Mouse (Mus musculus) retina, adult 2 months (tissue): Measurements from ENCODE around the gene Perp.

Experiments
- DNase-seq: peaks from one replicate; pipeline ENCODE4 v3.0.0-alpha.2; 2012; ENCODE audit warnings: low read depth, low spot score

Gene Perp

DNA sequence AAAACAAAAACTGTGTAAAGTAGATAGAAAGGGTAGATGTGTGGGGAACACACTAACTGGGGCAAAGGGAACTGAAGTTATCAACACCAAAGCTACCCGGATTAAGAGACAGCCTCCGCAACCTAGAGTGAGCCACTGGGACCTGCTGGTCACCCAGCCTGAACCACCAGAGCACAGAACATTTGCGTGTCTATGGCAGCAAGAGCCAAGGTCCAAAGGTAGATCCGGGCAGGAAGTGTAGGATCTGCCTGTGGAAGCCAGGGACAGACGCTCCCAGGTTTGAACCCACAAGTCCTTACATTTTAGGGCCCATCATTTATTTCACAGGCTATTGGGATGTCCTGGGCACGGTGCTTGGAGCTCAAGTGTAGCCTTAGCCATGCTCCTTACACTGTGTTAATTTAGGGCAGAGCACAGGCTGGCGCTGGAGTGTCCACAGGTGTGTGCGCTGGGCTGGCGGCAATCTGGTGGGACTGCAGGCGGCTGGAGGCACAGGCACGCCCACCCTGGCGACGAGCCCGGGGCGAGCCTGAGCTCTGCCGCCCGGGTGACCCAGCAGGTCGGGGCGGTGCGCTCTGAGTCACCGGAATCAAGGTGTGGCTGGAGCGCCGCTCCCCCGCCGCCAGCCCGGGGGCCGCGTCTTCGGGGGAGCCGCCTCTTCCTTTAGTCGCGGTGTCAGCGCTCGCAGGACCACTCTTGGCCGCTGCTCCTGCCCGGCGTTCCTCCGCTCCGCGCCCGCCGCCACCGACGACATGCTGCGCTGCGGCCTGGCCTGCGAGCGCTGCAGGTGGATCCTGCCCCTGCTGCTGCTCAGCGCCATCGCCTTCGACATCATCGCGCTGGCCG lies at the start of gene Perp:
TSS of gene Perp (plus strand) at position 580 of the 846 bp plus-strand sequence.
- no peak for DNase-seq

- DNase-seq, result no peak
Measured at GRCm38 (mm10) chr10:18811751-18812150, 33.1 kb upstream of the Perp start.

DNA sequence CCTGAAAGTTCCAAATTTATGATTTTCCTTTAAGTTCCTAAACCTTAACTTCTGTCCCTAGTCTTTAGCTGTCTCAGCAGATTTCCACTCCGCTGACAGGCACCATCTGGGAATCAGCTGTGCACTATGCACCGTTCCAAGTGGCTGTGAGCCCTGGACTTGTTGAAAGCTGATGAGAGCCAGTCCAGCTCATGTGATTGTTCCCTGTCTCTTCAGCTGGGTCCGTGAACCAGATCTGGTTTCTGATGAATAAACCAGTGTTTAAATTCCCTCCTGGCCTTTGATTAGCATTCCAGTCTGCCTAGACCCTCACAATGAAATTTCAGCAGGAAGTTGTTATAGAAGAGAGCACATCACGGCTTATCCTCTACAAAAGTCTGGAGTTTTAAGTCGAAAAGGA lies 28.3 kb upstream of the Perp start:
- no peak for DNase-seq

GRCm38 (mm10) chr10:18825143-18825542 lies 19.7 kb upstream of the Perp start:
- DNase-seq, result no peak

DNA sequence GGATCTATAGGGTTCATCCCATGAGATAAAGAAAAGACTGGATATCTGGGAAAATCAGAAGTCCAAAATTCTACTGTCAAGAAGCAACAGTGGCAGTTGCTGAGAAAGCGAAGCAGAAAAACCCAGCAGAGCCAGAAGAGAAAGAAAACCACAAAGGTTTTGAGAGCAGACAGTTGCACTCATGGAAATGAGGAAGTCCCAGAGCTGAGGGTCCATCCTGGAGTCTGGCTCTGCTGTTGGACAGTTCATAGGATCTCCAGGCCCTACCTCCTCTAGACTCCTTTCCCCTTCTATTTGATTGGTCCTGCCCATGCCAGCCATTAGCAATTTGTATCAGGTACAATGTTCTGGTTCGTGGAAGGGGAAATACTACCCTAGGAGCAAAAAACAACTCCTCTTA lies 18.7 kb upstream of the Perp start:
- no peak for DNase-seq

- no peak for DNase-seq
Measured at GRCm38 (mm10) chr10:18827936-18828335, 16.9 kb upstream of the Perp start.

- DNase-seq, result no peak
Measured at GRCm38 (mm10) chr10:18830359-18830758, 14.5 kb upstream of the Perp start.

DNA sequence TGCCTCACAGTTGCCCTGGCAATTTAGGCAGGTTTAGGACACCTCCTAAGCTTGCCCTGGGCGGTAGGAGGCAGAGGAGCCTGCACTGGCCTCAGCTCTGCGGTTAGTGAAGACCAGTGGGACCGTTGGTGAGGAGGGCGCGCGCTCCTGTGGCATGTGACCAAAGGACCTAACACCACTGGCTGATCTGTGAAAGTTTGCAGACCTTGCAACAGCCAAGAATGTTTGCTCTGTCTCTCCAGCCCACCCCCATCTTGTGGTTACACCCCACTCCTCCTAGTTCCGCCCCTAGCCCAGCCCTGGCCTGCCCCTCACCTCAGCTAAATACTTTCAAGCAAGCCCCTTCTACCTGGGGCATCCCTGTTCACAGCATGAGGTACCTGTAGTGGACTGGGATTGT lies 13.0 kb upstream of the Perp start:
- DNase-seq, result no peak

GRCm38 (mm10) chr10:18834389-18834788 lies 10.4 kb upstream of the Perp start:
- DNase-seq, result no peak

DNA sequence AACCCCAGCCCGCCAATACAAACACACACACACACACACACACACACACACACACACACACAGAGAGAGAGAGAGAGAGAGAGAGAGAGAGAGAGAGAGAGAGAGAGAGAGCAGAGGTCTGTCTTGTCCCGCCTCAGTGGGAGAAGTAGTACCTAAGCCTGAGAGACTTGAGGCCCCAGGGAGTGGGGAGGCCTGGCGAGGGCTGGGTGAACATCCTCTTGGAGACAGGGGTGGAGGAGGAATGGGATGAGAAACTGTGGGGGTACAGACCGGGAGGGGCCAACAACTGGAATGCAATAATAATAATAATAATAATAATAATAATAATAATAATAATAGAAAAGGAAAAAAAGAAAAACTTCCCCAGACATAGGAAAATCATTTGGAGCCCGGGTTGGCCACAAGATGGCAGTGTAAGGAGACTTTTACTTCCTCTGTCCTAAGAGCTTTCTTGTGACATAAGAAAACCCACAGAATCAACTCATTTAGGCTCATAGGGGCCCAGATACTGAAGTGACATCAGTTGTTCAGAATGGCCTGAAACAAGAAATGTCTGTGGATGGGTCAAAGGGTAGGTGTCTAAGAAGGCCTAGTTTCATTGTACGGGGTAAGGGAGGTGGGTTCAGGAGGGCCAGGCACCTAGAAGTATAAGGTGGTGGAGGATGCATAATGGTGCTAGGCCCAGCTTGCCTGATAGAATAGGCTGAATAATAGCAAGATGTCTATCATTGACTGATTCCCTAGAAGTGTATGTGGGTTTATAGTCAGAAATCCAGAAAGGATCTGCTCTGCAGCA lies 8.9 kb upstream of the Perp start:
- DNase-seq, result no peak

- no peak for DNase-seq
Measured at GRCm38 (mm10) chr10:18839530-18839929, 5.3 kb upstream of the Perp start.

- DNase-seq, result no peak
Measured at GRCm38 (mm10) chr10:18840736-18841135, 4.1 kb upstream of the Perp start.

GRCm38 (mm10) chr10:18845287-18845662 lies 455 bp downstream of the Perp start:
- DNase-seq, result no peak

GRCm38 (mm10) chr10:18845711-18846110 lies 891 bp downstream of the Perp start:
- no peak for DNase-seq

DNA sequence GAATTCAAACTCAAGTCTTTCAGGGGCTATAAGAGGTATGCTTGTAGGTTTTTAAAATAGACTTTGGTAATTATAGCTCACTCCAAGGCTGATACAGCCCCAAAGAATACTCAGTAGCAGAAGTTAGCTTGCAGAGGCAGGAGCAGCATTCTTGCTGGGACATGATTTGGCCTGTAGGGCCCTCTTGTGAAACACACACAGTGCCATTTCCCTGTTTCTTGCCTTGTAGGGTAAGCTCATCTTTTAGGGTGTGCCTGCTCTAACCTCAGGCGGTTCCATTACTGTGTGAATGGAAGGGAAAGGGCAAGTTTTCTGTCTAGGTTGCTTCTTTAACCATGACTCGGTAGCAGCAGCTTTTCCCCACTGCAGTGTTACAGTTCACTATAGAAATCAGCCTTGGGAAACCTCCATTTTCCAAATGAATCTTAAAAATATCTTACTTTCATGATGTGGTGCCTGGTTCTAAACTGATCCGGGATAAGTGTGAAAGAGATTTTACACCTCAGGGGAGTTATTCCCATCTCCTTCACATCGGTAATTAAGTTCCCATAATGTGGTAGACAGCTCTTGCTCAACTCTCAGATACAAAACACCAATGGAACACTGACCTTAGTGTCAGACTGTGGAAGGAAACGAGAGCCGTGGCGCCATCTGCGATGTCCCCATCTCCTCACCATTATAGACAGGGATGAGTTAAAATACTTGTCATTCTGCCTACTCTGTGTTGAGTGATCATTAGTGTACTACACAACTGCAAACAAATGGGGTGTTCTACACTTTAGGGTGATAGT lies 1.8 kb downstream of the Perp start:
- DNase-seq, result no peak

DNA sequence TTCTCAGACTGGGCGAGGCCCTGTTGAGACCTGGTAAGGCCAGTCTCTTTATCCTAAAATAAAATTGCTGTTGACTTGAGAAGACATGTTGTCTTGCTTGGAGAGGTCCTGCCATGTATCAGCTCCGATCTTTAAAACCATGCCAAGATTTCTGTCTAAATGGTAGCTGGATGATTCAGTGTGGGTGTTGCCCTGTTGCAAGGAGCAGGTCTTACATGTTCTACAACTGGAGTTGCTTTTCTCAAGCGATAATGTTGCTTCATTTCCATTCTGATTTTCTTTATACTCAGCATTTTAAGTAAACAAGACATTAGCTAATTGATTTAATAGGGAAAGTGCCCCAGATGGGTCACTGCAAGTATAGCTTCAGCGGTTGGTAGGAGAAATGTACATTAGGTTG lies 5.4 kb downstream of the Perp start:
- no peak for DNase-seq

DNA sequence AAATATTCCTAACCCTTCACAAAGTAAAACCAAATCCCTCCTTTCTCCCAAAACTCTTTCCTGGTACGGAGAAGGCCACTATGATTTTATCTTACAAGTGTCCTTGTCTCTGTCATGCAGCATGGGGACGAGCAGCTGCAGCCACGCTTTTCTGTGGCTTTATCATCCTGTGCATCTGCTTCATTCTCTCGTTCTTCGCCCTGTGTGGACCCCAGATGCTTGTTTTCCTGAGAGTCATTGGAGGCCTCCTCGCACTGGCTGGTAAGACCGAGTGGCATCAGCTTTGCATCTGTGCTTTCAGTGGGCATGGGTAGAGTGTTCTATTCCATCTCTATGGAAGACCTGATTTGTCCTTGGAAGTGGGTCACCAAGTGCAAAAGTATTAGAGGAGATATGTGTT lies 8.6 kb downstream of the Perp start:
- no peak for DNase-seq

- DNase-seq, result no peak
Measured at GRCm38 (mm10) chr10:18857244-18857643, 12.4 kb downstream of the Perp start.

DNA sequence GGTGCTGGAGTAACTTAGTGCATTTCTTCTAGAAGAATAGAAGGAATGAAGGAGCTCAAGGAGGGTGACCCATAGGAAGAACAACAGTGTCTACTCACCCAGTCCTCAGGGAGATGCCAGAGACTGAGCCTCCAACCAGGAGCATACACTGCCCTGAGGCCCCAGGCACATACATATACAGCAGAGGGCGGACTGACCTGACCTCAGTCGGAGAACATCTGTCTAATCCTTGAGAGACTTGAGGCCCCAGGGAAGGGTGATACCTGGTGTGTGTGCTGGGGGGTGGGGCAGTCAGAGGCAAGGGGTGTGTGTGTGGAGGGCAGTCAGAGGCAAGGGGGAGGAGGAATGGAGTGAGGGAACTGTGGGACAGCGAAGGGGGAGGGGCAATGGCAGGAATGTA lies 14.8 kb downstream of the Perp start:
- no peak for DNase-seq

DNA sequence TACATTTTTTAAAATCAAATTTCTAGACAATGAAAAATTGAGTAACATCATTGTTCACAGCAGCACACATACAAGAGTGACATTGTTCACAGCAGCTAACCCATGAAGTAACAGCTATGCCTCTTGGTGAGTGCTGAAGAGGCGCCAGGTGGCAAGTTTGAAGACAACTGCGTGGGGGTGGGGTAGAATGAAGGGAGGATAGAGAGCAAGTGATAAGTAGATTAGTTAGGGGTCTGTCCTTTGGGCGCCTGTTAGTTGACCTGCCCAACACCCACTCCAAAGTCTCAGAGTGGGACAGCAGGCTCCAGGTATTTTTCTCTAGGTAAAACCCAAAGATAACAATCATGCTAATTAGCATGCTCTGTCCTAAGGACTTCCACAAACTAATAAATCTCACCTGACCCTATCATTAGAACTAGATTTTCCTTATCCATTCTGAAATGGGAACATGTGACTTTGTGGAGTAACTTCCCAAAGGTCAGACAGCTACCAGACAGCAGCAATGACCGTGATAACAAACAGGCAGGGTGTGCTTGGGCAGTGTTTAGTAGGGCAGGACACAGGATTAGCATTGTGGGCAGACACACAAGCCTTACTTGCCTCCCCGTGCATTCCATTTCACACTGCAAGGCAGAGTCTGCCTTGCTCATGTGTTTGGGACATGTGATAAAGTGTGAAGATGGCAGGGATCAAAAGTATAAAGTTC lies 15.5 kb downstream of the Perp start:
- DNase-seq, result no peak

DNA sequence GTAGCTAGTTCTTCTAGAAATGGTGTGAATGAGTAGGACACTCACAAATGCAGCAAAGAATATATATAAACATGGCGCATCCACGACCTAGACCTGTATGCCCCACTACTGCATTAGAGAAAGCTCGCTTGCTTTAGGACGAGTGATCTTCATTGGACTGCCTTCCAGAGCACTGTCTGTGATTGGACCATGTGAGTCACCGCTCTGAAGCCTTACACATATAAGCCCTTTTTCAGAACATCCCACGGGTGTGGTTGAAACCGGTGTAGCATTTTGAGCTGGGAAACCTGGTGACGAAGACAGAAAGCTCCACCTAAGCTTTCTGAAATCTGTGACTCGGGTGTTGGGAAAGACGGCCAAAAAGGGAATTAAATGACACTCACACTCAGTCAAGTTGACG lies 16.0 kb downstream of the Perp start:
- no peak for DNase-seq

DNA sequence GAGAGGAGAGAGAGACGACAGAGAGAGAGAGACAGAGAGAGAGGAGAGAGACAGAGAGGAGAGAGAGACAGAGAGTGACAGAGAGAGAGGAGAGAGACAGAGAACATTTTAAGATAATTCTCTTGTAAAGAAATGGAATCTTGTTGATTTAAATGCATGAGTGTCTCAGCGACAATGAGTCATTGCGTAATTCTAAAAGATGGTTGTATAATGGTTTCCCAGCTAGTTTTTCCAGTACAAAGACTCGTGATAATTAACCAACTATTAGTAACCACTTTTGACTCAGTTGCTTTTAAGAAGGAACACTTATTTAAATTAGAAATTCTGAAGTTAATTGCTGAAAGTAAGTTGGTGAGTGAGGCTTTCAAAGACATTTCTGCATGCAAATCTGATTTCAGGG lies 16.6 kb downstream of the Perp start:
- DNase-seq, result no peak
